Mouse (Mus musculus): ENCODE measurements around the gene Crtap. TPM values are rescaled to one million over a fixed set of nuclear protein-coding genes. Genes with fewer than 3 reads are reported as not detected.

The Crtap gene
- total RNA-seq, 1 experiment: 106 TPM

- TF ChIP-seq HCFC1 (IDR thresholded peaks at IDR 0.05; ENCODE audit: borderline replicate concordance, insufficient read depth, low read length): no peak
- TF ChIP-seq ZC3H11A (IDR thresholded peaks at IDR 0.05; ENCODE audit: borderline replicate concordance, low read depth, low read length): no peak
- TF ChIP-seq MAFK (IDR thresholded peaks at IDR 0.05; ENCODE audit: insufficient read depth, low read depth, low read length): no peak
- Histone ChIP-seq H3K36me3 (ENCODE audit: control insufficient read depth, insufficient read depth, low read length, poor library complexity, severe bottlenecking) (peaks cover 26% of the 10 kb centered on the region; the same call in 1 of the 2 replicates), H3K27ac (ENCODE audit: insufficient read depth, low read depth, low read length, poor library complexity, severe bottlenecking) (no peak overlapping the region), H3K9me3 (ENCODE audit: control insufficient read depth, insufficient read depth, low read depth, low read length) (no peaks in the 10 kb centered on the region), H3K4me3 (ENCODE audit: insufficient read depth in 1 of 2, low read depth in 1 of 2, low read length in 2 of 2, poor library complexity in 1 of 2, severe bottlenecking in 1 of 2) (no peak overlapping the region), H3K4me1 (ENCODE audit: control insufficient read depth in 2 of 2, insufficient read depth in 2 of 2, low read length in 2 of 2, poor library complexity in 1 of 2) (peaks cover 0 to 5% of the 10 kb centered on the region in 2 experiments; a peak in 1 of 4 replicates), H3K9ac (ENCODE audit: insufficient read depth, low read depth, low read length, poor library complexity, severe bottlenecking) (no peak overlapping the region)
- no peak for DNase-seq (ENCODE audit: low read depth, low spot score)
- in situ Hi-C loops (cut with MboI; ENCODE audit: low sequenced_read_pairs in 2 of 2, unreplicated experiment in 2 of 2): no loop called here
Measured at GRCm38 (mm10) chr9:114382936-114383710, 7.4 kb downstream of the Crtap start.

GRCm38 (mm10) chr9:114380881-114381733 lies 9.4 kb downstream of the Crtap start:
- Histone ChIP-seq H3K4me1 (ENCODE audit: control insufficient read depth in 2 of 2, insufficient read depth in 2 of 2, low read length in 2 of 2, poor library complexity in 1 of 2) (peaks cover 0 to 3% of the 10 kb centered on the region in 2 experiments; a peak in 1 of 4 replicates), H3K4me3 (ENCODE audit: insufficient read depth in 1 of 2, low read depth in 1 of 2, low read length in 2 of 2, poor library complexity in 1 of 2, severe bottlenecking in 1 of 2) (no peak overlapping the region), H3K36me3 (ENCODE audit: control insufficient read depth, insufficient read depth, low read length, poor library complexity, severe bottlenecking) (peaks cover 38% of the 10 kb centered on the region), H3K9me3 (ENCODE audit: control insufficient read depth, insufficient read depth, low read depth, low read length) (no peaks in the 10 kb centered on the region), H3K9ac (ENCODE audit: insufficient read depth, low read depth, low read length, poor library complexity, severe bottlenecking) (no peak overlapping the region), H3K27ac (ENCODE audit: insufficient read depth, low read depth, low read length, poor library complexity, severe bottlenecking) (no peak overlapping the region)
- in situ Hi-C loops (cut with MboI; ENCODE audit: low sequenced_read_pairs in 2 of 2, unreplicated experiment in 2 of 2): no loop called here
- peak; percentile 37; the same call in 1 of the 2 replicates for TF ChIP-seq ZC3H11A (IDR thresholded peaks at IDR 0.05; ENCODE audit: borderline replicate concordance, low read depth, low read length)
- TF ChIP-seq ZNF384 (IDR thresholded peaks at IDR 0.05; ENCODE audit: low read depth, low read length): no peak
- no peak for DNase-seq (ENCODE audit: low read depth, low spot score)

- Histone ChIP-seq H3K9ac (ENCODE audit: insufficient read depth, low read depth, low read length, poor library complexity, severe bottlenecking) (no peak overlapping the region), H3K27ac (ENCODE audit: insufficient read depth, low read depth, low read length, poor library complexity, severe bottlenecking) (no peak overlapping the region), H3K4me3 (ENCODE audit: insufficient read depth in 1 of 2, low read depth in 1 of 2, low read length in 2 of 2, poor library complexity in 1 of 2, severe bottlenecking in 1 of 2) (no peak overlapping the region), H3K4me1 (ENCODE audit: control insufficient read depth in 2 of 2, insufficient read depth in 2 of 2, low read length in 2 of 2, poor library complexity in 1 of 2) (peaks cover 0 to 3% of the 10 kb centered on the region in 2 experiments; a peak in 1 of 4 replicates), H3K36me3 (ENCODE audit: control insufficient read depth, insufficient read depth, low read length, poor library complexity, severe bottlenecking) (peaks cover 41% of the 10 kb centered on the region), H3K9me3 (ENCODE audit: control insufficient read depth, insufficient read depth, low read depth, low read length) (no peaks in the 10 kb centered on the region)
- TF ChIP-seq HCFC1 (IDR thresholded peaks at IDR 0.05; ENCODE audit: borderline replicate concordance, insufficient read depth, low read length): no peak
- no peak for TF ChIP-seq ZC3H11A (IDR thresholded peaks at IDR 0.05; ENCODE audit: borderline replicate concordance, low read depth, low read length)
- TF ChIP-seq MAFK (IDR thresholded peaks at IDR 0.05; ENCODE audit: insufficient read depth, low read depth, low read length): no peak
- no peak for TF ChIP-seq CHD2 (IDR thresholded peaks at IDR 0.05; ENCODE audit: low read depth, low read length)
- TF ChIP-seq ZNF384 (IDR thresholded peaks at IDR 0.05; ENCODE audit: low read depth, low read length): no peak
- in situ Hi-C loops (cut with MboI; ENCODE audit: low sequenced_read_pairs in 2 of 2, unreplicated experiment in 2 of 2): no loop called here
- DNase-seq (ENCODE audit: low read depth, low spot score): no peak
Measured at GRCm38 (mm10) chr9:114379871-114380270, 10.6 kb downstream of the Crtap start.

GRCm38 (mm10) chr9:114377168-114377567 lies 13.3 kb downstream of the Crtap start:
- H3K9me3 ChIP-seq (ENCODE audit: control insufficient read depth, insufficient read depth, low read depth, low read length): no peaks in the 10 kb centered on the region
- no peak overlapping the region for H3K9ac ChIP-seq (ENCODE audit: insufficient read depth, low read depth, low read length, poor library complexity, severe bottlenecking)
- H3K4me1 ChIP-seq (ENCODE audit: control insufficient read depth in 2 of 2, insufficient read depth in 2 of 2, low read length in 2 of 2, poor library complexity in 1 of 2): peaks cover 0 to 3% of the 10 kb centered on the region in 2 experiments; a peak in 1 of 4 replicates
- DNase-seq (ENCODE audit: low read depth, low spot score): no peak
- peaks cover 40% of the 10 kb centered on the region for H3K36me3 ChIP-seq (ENCODE audit: control insufficient read depth, insufficient read depth, low read length, poor library complexity, severe bottlenecking)
- in situ Hi-C loops (cut with MboI; ENCODE audit: low sequenced_read_pairs in 2 of 2, unreplicated experiment in 2 of 2): no loop called here
- H3K27ac ChIP-seq (ENCODE audit: insufficient read depth, low read depth, low read length, poor library complexity, severe bottlenecking): no peak overlapping the region
- H3K4me3 ChIP-seq (ENCODE audit: insufficient read depth in 1 of 2, low read depth in 1 of 2, low read length in 2 of 2, poor library complexity in 1 of 2, severe bottlenecking in 1 of 2): no peak overlapping the region
- TF ChIP-seq CHD2 (IDR thresholded peaks at IDR 0.05; ENCODE audit: low read depth, low read length): no peak
- TF ChIP-seq ZC3H11A (IDR thresholded peaks at IDR 0.05; ENCODE audit: borderline replicate concordance, low read depth, low read length): no peak
- TF ChIP-seq HCFC1 (IDR thresholded peaks at IDR 0.05; ENCODE audit: borderline replicate concordance, insufficient read depth, low read length): no peak
- no peak for TF ChIP-seq MAFK (IDR thresholded peaks at IDR 0.05; ENCODE audit: insufficient read depth, low read depth, low read length)
- TF ChIP-seq ZNF384 (IDR thresholded peaks at IDR 0.05; ENCODE audit: low read depth, low read length): no peak
